Mouse (Mus musculus) lung, postnatal 0 days (tissue): ENCODE measurements at regions not wholly inside any gene's neighbourhood (a gene's known extent, or its start where the extent isn't known, plus 50 kb on each side); places are given as distances from the start of the nearest gene placed in this dataset.
"Not testable (repeated sequence)": the region's sequence is repeated elsewhere in the genome, so short reads cannot be mapped to it uniquely, and the experiment has no call there.

ENCODE experiments used
- ATAC-seq: fragments of 200-750 bp; cut with Nextera tagmentation; 2 replicates; pipeline ENCODE4 v1.8.0; 2017; ENCODE audit warnings: moderate library complexity
- DNase-seq: peaks from one replicate; pipeline ENCODE4 v3.0.0-alpha.2; 2016; ENCODE audit warnings: low spot score
- H3K27ac ChIP-seq: fragments of 300-500 bp; sonication (generic); 2 replicates; pipeline ENCODE4 v1.5.1; 2014; ENCODE audit warnings: antibody characterized with exemption, mild to moderate bottlenecking, low read length, mixed read lengths
- H3K27me3 ChIP-seq: fragments of 300-500 bp; sonication (generic); replicated peaks from 2 replicates; pipeline ENCODE4 v1.6.1; 2014; ENCODE audit warnings: low read length, mixed read lengths; ENCODE audit not compliant: insufficient read depth
- H3K36me3 ChIP-seq: fragments of 300-500 bp; sonication (generic); 2 replicates; pipeline ENCODE4 v1.6.1; 2014; ENCODE audit warnings: low read length, mixed read lengths; ENCODE audit not compliant: insufficient read depth
- H3K4me1 ChIP-seq: fragments of 300-500 bp; sonication (generic); 2 replicates; pipeline ENCODE4 v1.6.1; 2014; ENCODE audit warnings: antibody characterized with exemption, low read depth, low read length, mixed read lengths; ENCODE audit not compliant: insufficient read depth
- H3K4me2 ChIP-seq: fragments of 300-500 bp; sonication (generic); replicated peaks from 2 replicates; pipeline ENCODE4 v1.6.1; 2014; ENCODE audit warnings: low read depth, mild to moderate bottlenecking, low read length, moderate library complexity, mixed read lengths
- H3K4me3 ChIP-seq: fragments of 300-500 bp; sonication (generic); 2 replicates; pipeline ENCODE4 v1.5.1; 2014; ENCODE audit warnings: low read depth, low read length
- H3K9ac ChIP-seq: fragments of 300-500 bp; sonication (generic); replicated peaks from 2 replicates; pipeline ENCODE4 v1.6.1; 2014; ENCODE audit warnings: low read depth, mild to moderate bottlenecking
- H3K9me3 ChIP-seq: fragments of 300-500 bp; sonication (generic); 2 replicates; pipeline ENCODE4 v1.6.1; 2016; ENCODE audit warnings: low read length, mixed read lengths
- CTCF ChIP-seq: IDR thresholded peaks from 2 replicates; pipeline ENCODE4 v1.5.1; 2016; ENCODE audit warnings: antibody characterized with exemption, mild to moderate bottlenecking
- EP300 ChIP-seq: IDR thresholded peaks from 2 replicates; pipeline ENCODE4 v1.6.1; 2016; ENCODE audit warnings: antibody characterized with exemption, mild to moderate bottlenecking, control low read depth
- WGBS: fragments of 180-500 bp; shearing (Covaris S2); extraction: QIAGEN DNeasy Blood & Tissue Kit; methylation state at CpG from one replicate; pipeline ENCODE4 v1.1.7; 2014; 5-methylcytosine and 5-hydroxymethylcytosine counted together

DNA sequence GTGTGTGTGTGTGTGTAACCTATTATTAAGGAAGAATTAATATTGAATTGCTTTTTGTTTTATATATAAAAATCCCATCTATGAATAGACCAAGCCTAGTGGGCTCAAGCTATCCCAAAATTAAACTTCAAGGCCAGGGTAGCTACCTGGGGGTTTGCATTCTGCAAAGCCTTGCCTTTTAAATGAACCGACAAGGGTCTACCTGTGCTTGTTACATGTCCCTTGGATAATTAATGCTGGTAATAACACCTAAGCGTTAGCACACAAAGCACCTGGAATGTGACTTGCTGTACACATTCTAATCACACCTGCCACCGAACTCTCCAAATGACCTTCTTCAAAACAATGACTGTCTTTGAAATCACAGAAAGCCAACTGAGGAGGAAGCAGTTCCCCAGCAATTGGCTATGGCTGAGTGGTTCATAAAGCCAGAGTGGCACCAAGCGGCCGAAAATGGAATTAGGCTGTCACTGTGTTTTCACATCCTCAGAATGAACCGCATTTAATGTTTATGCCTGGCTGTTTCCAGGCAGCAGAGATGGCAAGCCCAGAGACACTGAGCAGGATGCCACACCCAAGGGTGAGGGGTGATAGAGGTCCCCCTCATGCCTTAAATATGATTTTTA, 225.8 kb downstream of the Mat2b start:
- peak; percentile 59 for TF ChIP-seq CTCF
- TF ChIP-seq EP300: no peak
- Histone ChIP-seq H3K9me3 (no peaks in the 10 kb centered on the region), H3K27ac (no peak overlapping the region), H3K4me1 (no peaks in the 10 kb centered on the region), H3K4me2 (no peak overlapping the region), H3K36me3 (no peaks in the 10 kb centered on the region), H3K9ac (no peak overlapping the region), H3K4me3 (no peak overlapping the region), H3K27me3 (no peaks in the 10 kb centered on the region)
- WGBS: 28% methylated on average over 6 of the region's 6 CpGs
- DNase-seq (peak; percentile 13), ATAC-seq (no peak)

DNA sequence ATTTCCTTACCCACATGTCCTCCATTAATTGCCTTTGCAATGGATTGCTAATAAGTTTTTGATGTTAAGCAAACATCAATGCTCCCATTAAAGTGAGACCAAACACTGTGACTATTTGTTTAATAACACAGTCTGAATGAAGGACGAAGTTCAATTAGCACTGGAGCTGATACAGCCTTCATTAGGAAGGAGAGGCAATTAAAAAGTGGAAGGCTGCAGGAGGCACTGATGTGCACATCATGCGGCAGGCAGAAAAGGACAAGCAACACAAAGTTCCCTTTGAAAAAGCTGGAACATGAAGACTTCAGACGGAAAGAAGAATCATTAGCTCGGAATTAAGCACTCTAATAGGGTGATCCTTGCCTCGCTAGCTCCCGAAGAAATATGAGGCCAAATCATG, 238.4 kb downstream of the Mat2b start:
- Histone ChIP-seq H3K4me3 (no peak overlapping the region), H3K9ac (no peak overlapping the region), H3K27ac (no peak overlapping the region), H3K9me3 (no peaks in the 10 kb centered on the region), H3K4me1 (no peaks in the 10 kb centered on the region), H3K27me3 (no peaks in the 10 kb centered on the region), H3K4me2 (no peak overlapping the region), H3K36me3 (no peaks in the 10 kb centered on the region)
- DNase-seq (no peak), ATAC-seq (no peak)
- WGBS: 73% methylated on average over 6 of the region's 6 CpGs
- TF ChIP-seq EP300 (no peak), CTCF (no peak)

DNA sequence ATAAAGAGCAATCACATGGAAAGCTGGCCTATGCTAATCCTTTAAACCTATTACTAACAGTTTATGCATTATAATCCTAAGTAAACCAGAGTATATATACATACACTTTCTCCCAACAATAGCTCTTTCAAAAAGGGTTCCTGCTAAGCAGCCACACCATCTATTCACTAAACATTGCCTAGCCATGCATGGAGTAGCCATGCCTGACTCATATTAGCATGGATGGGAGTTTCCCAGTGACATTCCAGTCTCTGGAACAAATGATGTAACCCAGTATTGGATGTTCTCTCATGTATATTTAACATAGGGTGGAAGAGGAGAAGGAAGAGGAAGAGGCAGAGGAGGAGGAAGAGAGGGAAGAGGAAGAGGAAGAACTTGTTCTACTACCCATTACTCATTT, 240.0 kb downstream of the Mat2b start:
- H3K9ac ChIP-seq, H3K9me3 ChIP-seq, H3K4me2 ChIP-seq, H3K36me3 ChIP-seq, ATAC-seq, H3K4me1 ChIP-seq, H3K27me3 ChIP-seq, H3K27ac ChIP-seq, DNase-seq, H3K4me3 ChIP-seq: not testable (repeated sequence)

GRCm38 (mm10) chr11:40446846-40447245, 248.2 kb downstream of the Mat2b start:
- Histone ChIP-seq H3K27ac (no peak overlapping the region), H3K4me2 (no peak overlapping the region), H3K9ac (no peak overlapping the region), H3K4me3 (no peak overlapping the region), H3K36me3 (no peaks in the 10 kb centered on the region), H3K9me3 (no peaks in the 10 kb centered on the region), H3K4me1 (no peaks in the 10 kb centered on the region), H3K27me3 (no peaks in the 10 kb centered on the region)
- no peak for TF ChIP-seq CTCF
- DNase-seq: no peak
- no peak for ATAC-seq
- 74% methylated on average over 2 of the region's 2 CpGs for WGBS

DNA sequence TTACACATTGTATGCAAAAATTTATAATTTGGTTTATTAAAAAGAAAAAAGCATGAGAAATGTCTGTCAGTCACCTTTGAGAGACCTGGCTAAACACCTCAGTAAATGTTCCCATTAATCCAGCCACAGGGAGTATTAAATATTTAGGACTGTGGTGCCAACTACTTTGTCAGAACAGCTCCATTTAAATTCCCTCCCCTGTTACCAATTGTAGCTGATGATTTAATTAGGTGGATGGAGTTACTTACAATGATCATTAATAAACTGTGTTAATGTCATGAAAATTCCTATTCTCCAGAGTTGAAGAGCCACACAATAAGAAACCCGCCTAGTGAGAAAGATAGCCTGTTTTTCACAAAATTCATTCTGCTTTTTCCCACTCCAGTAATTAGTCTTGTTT, 261.0 kb downstream of the Mat2b start:
- no peak for DNase-seq
- H3K4me1 ChIP-seq: no peaks in the 10 kb centered on the region
- no peaks in the 10 kb centered on the region for H3K27me3 ChIP-seq
- no peaks in the 10 kb centered on the region for H3K9me3 ChIP-seq
- 94% methylated on average over 1 of the region's 1 CpGs for WGBS
- TF ChIP-seq EP300: no peak
- TF ChIP-seq CTCF: no peak
- H3K4me3 ChIP-seq: no peak overlapping the region
- ATAC-seq: no peak
- no peak overlapping the region for H3K4me2 ChIP-seq
- no peak overlapping the region for H3K27ac ChIP-seq
- no peaks in the 10 kb centered on the region for H3K36me3 ChIP-seq
- no peak overlapping the region for H3K9ac ChIP-seq

DNA sequence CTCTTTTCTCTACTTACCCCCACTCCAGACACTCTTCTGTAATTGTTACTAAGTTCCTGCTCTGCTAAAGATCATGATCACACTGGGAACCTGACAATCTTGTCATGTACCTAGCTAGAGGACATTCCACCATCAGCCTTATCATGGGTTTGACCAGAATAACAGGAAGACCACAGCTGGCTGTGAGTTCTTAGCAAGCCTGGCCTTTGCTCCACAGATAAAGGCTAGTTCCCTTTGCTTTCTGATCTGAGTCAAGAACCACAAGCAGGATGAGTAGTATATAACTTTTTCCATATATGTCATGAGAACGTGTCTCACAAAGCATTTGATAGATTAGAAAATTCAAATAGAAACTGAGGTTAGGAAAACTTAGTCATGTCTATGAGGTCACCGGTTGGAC, 266.1 kb downstream of the Mat2b start:
- no peak overlapping the region for H3K27ac ChIP-seq
- no peak for DNase-seq
- H3K9ac ChIP-seq: no peak overlapping the region
- H3K4me2 ChIP-seq: no peak overlapping the region
- 69% methylated on average over 2 of the region's 2 CpGs for WGBS
- H3K4me3 ChIP-seq: no peak overlapping the region
- no peaks in the 10 kb centered on the region for H3K4me1 ChIP-seq
- ATAC-seq: no peak
- H3K27me3 ChIP-seq: no peaks in the 10 kb centered on the region
- H3K36me3 ChIP-seq: no peaks in the 10 kb centered on the region
- no peaks in the 10 kb centered on the region for H3K9me3 ChIP-seq
- TF ChIP-seq CTCF: no peak
- TF ChIP-seq EP300: no peak

DNA sequence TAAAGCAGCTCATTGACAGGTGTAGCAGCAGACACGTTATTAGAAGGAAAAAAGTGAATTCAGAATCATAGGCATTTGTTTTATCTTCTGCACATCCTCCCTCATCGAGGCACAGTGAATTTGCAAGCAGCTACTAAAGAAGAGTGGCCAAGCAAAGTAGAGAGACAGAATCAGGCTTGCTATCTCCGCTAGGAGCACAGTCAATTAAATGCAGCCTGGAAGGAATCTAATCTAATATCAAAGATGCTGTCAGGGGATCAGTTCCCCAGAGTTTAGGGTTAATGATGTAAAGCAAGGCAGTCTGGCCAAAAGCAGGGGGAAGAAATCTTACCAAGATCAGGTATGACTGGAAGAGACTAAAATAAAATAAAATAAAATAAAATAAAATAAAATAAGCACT, 270.7 kb downstream of the Mat2b start:
- DNase-seq: no peak
- 71% methylated on average over 3 of the region's 3 CpGs for whole genome bisulfite sequencing
- no peak overlapping the region for H3K4me2 ChIP-seq

More for the DNA sequence above, 270.7 kb downstream of the Mat2b start:
- H3K36me3 ChIP-seq: no peaks in the 10 kb centered on the region
- H3K4me1 ChIP-seq: no peaks in the 10 kb centered on the region
- no peaks in the 10 kb centered on the region for H3K9me3 ChIP-seq
- H3K27ac ChIP-seq: no peak overlapping the region
- H3K4me3 ChIP-seq: no peak overlapping the region
- H3K9ac ChIP-seq: no peak overlapping the region
- TF ChIP-seq EP300 (no peak), CTCF (no peak)
- ATAC-seq: no peak
- H3K27me3 ChIP-seq: no peaks in the 10 kb centered on the region
